Mouse (Mus musculus) embryonic facial prominence, embryonic 10.5 days (tissue): ENCODE results near the gene Clstn1. TPM values are rescaled to one million over a fixed set of nuclear protein-coding genes. Genes with fewer than 3 reads are reported as not detected.

Source experiments
- DNase-seq: peaks from one replicate; pipeline ENCODE4 v3.0.0-alpha.2; 2017; ENCODE audit warnings: low spot score
- H3K27ac ChIP-seq: fragments of 300-500 bp; sonication (generic); replicated peaks from 2 replicates; pipeline ENCODE4 v1.5.1; 2016; ENCODE audit warnings: mild to moderate bottlenecking
- H3K27me3 ChIP-seq: fragments of 300-500 bp; sonication (generic); replicated peaks from 2 replicates; pipeline ENCODE4 v1.6.1; 2016; ENCODE audit warnings: low read depth, mild to moderate bottlenecking; ENCODE audit not compliant: poor library complexity, severe bottlenecking
- H3K36me3 ChIP-seq: fragments of 300-500 bp; sonication (generic); replicated peaks from 2 replicates; pipeline ENCODE4 v1.6.1; 2016; ENCODE audit warnings: mild to moderate bottlenecking, moderate library complexity
- H3K4me1 ChIP-seq: fragments of 300-500 bp; sonication (generic); 2 replicates; pipeline ENCODE4 v1.6.1; 2016
- H3K4me3 ChIP-seq: fragments of 300-500 bp; sonication (generic); 2 replicates; pipeline ENCODE4 v1.5.1; 2016; ENCODE audit warnings: mild to moderate bottlenecking, moderate library complexity
- H3K9me3 ChIP-seq: fragments of 300-500 bp; sonication (generic); 2 replicates; pipeline ENCODE4 v1.6.1; 2016; ENCODE audit warnings: mild to moderate bottlenecking
- WGBS: fragments of 180-500 bp; shearing (Covaris S2); methylation state at CpG from one replicate; pipeline ENCODE4 v1.1.7; 2016; 5-methylcytosine and 5-hydroxymethylcytosine counted together
- polyA plus RNA-seq: library from polyadenylated mRNA; unstranded; fragments of >200 nt; fragmentation: Nextera tagmentation; extraction: Ambion mirVana; gene quantifications from 2 replicates; pipeline ENCODE4 v1.2.1, GENCODE M21; 2016

Gene Clstn1
- polyA plus RNA-seq, 1 experiment from 2014 or later, result 39.6 TPM

GRCm38 (mm10) chr4:149628372-149628771 is 42.1 kb downstream of the Clstn1 start:
- WGBS, result 77% methylated on average over 10 of the region's 10 CpGs
- H3K9me3 ChIP-seq, result no peaks in the 10 kb centered on the region
- H3K27ac ChIP-seq, result no peak overlapping the region
- H3K4me3 ChIP-seq, result no peak overlapping the region
- H3K36me3 ChIP-seq, result peaks cover 47% of the 10 kb centered on the region
- peak; percentile 58 for DNase-seq
- no peaks in the 10 kb centered on the region for H3K27me3 ChIP-seq
- H3K4me1 ChIP-seq, result peaks cover 10% of the 10 kb centered on the region

- H3K27me3 ChIP-seq, result no peaks in the 10 kb centered on the region
- H3K4me1 ChIP-seq, result peaks cover 10% of the 10 kb centered on the region
- H3K4me3 ChIP-seq, result no peak overlapping the region
- H3K27ac ChIP-seq, result no peak overlapping the region
- H3K36me3 ChIP-seq, result peaks cover 48% of the 10 kb centered on the region
- no peak for DNase-seq
- H3K9me3 ChIP-seq, result no peaks in the 10 kb centered on the region
- WGBS, result 89% methylated on average over 9 of the region's 9 CpGs
Observed at GRCm38 (mm10) chr4:149628810-149629209, 42.5 kb downstream of the Clstn1 start.

DNA sequence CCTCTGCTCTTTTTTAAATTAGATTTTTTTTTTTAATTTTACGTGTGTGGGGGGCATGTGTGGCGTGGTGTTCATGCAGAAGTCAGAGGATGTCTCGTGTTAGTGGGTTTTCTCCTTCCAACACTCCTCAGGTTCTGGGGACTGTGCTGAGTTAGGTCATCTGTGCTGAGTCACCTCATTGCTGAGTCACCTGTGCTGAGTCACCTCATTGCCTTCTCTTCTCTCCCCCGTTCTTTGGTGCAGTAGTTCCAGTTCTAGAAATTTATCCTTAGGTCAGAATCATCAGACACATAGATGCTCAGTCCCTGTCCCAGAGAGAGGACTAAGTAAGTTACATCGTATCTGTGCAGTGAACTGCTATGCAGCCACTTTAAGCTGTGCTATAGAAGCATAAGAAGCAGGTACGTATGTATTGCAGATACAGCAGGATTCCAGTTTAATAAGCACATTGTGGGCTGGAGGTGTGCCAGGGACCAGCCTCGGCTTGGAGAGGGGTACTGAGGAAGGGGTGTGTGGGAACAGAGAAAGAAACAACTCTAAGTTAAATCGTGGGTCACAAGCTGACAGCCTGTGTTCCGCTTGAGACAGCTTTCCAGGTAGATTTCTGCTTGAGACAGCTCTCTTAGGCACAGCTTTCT is 46.5 kb downstream of the Clstn1 start:
- Histone ChIP-seq H3K36me3 (peaks cover 84% of the 10 kb centered on the region), H3K4me1 (no peaks in the 10 kb centered on the region), H3K27ac (no peak overlapping the region), H3K27me3 (no peaks in the 10 kb centered on the region), H3K4me3 (no peak overlapping the region), H3K9me3 (no peaks in the 10 kb centered on the region)
- 91% methylated on average over 9 of the region's 9 CpGs for WGBS
- no peak for DNase-seq

DNA sequence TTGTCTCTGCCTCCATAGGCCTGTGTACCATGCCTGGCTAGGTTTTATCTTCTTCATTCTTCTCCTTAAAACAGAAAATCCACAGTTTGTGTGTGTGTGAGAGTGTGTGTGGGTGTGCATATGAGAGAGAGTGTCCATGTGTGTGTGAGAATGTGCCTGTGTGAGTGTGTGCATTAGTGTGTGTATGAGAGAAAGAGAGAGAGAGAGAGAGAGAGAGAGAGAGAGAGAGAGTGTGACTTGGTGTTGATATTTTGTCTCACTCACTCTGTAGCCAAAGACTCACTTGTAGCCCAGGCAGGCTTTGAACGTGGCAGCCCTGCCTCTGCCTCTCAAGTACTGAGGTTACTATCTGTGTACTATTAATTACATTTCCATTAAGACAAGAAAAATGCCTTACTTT is 47.9 kb downstream of the Clstn1 start:
- DNase-seq, result no peak
- no peaks in the 10 kb centered on the region for H3K9me3 ChIP-seq
- H3K27me3 ChIP-seq, result no peaks in the 10 kb centered on the region
- no peaks in the 10 kb centered on the region for H3K4me1 ChIP-seq
- peaks cover 96% of the 10 kb centered on the region for H3K36me3 ChIP-seq
- no peak overlapping the region for H3K27ac ChIP-seq
- H3K4me3 ChIP-seq, result no peak overlapping the region
- WGBS, result 89% methylated on average over 1 of the region's 1 CpGs

DNA sequence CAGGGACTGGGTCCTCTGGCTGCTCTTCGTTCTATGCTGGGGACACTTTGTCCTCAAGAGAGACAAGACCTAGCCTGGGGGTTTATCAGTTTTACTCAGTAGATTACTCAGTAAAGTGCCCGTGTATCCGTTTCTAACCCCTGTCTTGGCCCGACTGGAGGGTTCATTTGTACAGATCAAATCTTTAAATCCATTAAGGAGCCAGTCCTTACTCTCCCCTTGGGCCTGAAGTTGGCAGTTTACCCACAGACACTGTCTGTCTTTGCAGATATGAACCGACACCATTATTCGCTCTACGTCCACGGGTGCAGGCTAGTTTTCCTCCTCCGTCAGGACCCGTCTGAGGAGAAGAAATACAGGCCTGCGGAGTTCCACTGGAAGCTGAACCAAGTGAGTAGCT is 48.7 kb downstream of the Clstn1 start:
- Histone ChIP-seq H3K4me3 (no peak overlapping the region), H3K4me1 (no peaks in the 10 kb centered on the region), H3K27me3 (no peaks in the 10 kb centered on the region), H3K36me3 (peaks cover 98% of the 10 kb centered on the region), H3K9me3 (no peaks in the 10 kb centered on the region), H3K27ac (no peak overlapping the region)
- 91% methylated on average over 11 of the region's 11 CpGs for WGBS
- no peak for DNase-seq

DNA sequence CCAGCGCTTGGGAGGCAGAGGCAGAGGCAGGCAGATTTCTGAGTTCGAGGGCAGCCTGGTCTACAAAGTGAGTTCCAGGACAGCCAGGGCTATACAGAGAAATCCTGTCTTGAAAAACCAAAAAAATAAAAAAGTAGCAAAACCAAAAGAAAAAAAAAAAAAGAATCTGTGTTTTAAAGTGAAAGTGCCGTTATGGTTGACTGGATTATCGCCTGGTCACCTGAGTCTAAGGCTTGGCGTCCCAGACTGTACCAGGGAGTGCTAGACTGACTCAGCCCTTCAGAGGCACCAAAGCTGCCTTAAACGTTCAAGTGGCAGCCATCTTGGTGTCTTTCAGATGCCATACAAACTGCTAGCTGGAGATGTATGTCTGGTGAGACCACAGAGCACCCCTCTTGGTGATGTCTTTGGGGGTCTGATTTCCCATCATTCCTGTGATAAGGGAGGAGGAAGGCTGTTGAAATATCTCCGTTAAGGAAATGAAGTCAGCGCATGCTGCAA is 49.7 kb downstream of the Clstn1 start:
- H3K27ac ChIP-seq, result no peak overlapping the region
- WGBS, result 93% methylated on average over 8 of the region's 8 CpGs
- H3K27me3 ChIP-seq, result no peaks in the 10 kb centered on the region
- peaks cover 5% of the 10 kb centered on the region for H3K4me1 ChIP-seq
- no peak for DNase-seq
- no peaks in the 10 kb centered on the region for H3K9me3 ChIP-seq
- peaks cover 98% of the 10 kb centered on the region for H3K36me3 ChIP-seq
- no peak overlapping the region for H3K4me3 ChIP-seq

- peaks cover 98% of the 10 kb centered on the region for H3K36me3 ChIP-seq
- no peak for DNase-seq
- H3K27me3 ChIP-seq, result no peaks in the 10 kb centered on the region
- no peak overlapping the region for H3K4me3 ChIP-seq
- no peaks in the 10 kb centered on the region for H3K9me3 ChIP-seq
- 93% methylated on average over 7 of the region's 7 CpGs for WGBS
- H3K27ac ChIP-seq, result no peak overlapping the region
- H3K4me1 ChIP-seq, result peaks cover 18% of the 10 kb centered on the region
Observed at GRCm38 (mm10) chr4:149637942-149638341, 51.7 kb downstream of the Clstn1 start.

DNA sequence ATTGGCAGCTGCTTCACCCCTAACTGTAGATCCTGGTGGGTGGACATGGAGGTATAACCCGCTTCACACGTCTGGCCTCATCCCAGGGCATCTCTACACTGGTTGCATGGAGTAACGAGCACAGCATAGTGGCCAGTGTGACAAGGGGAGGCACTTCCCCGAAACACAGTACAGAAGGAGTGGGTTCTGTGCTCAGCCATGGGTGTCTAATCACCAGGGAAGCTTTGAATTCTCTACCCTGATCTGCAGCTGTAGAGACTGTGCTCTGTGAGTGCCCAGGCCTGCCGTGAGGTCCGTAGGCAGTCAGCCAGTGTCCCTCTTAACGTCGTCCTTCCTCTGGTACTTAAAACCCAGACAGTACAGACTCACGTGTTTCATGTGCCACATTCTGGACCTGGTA is 54.6 kb downstream of the Clstn1 start:
- H3K27me3 ChIP-seq, result no peaks in the 10 kb centered on the region
- H3K4me1 ChIP-seq, result peaks cover 18% of the 10 kb centered on the region
- peak overlapping the region; percentile 25; the same call in 1 of the 2 replicates for H3K27ac ChIP-seq
- WGBS, result 79% methylated on average over 9 of the region's 9 CpGs
- no peaks in the 10 kb centered on the region for H3K9me3 ChIP-seq
- peaks cover 98% of the 10 kb centered on the region for H3K36me3 ChIP-seq
- DNase-seq, result no peak
- no peak overlapping the region for H3K4me3 ChIP-seq

- peak; percentile 29 for DNase-seq
- Histone ChIP-seq H3K4me1 (peaks cover 18% of the 10 kb centered on the region), H3K27ac (no peak overlapping the region), H3K27me3 (no peaks in the 10 kb centered on the region), H3K9me3 (no peaks in the 10 kb centered on the region), H3K4me3 (no peak overlapping the region), H3K36me3 (peaks cover 98% of the 10 kb centered on the region)
- 57% methylated on average over 8 of the region's 8 CpGs for WGBS
Observed at GRCm38 (mm10) chr4:149641400-149641799, 55.1 kb downstream of the Clstn1 start.

DNA sequence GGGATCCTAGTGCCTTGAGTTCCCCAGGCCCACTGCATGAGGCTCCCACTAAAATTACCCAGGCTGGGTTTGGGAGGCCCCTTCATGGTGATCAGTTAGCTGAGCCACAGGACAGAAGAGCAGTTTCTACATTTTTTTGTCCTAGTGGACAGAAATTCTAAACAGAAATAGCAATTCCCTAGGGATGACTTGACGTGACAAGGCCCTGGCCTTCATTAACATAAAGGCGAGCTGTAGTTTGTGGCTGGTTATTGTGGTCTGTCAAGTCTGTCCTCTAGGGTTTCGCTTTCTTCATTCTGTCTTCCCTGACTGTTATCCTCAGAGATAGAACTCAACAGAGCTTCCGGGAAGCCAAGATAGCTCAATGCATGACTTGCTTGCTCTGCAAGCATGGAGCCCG is 55.7 kb downstream of the Clstn1 start:
- Histone ChIP-seq H3K27me3 (no peaks in the 10 kb centered on the region), H3K9me3 (no peaks in the 10 kb centered on the region), H3K36me3 (peaks cover 98% of the 10 kb centered on the region), H3K4me3 (no peak overlapping the region), H3K27ac (no peak overlapping the region; the same call in 1 of the 2 replicates), H3K4me1 (peaks cover 18% of the 10 kb centered on the region)
- WGBS, result 76% methylated on average over 5 of the region's 5 CpGs
- no peak for DNase-seq

DNA sequence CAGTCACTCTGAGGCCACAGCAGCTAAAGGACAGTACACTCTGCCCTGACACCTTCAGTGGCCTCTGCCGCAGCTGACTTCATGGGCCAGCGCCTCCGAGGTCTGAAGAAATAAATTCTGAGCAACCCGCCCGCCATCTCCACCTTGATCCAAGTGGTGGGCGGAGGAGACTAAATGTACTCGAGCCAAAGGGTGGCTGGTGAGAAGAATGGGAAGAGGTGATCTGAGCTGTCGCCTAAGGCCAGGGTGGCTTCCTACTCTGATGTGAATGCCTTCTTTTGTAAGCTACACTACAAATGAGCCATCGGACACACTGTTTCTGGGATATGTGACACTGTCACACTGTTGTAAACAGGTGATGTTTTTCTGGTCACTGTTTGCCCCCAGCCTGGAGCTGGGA is 59.5 kb downstream of the Clstn1 start:
- WGBS, result 93% methylated on average over 9 of the region's 9 CpGs
- Histone ChIP-seq H3K9me3 (no peaks in the 10 kb centered on the region), H3K27me3 (no peaks in the 10 kb centered on the region), H3K27ac (no peak overlapping the region), H3K36me3 (peaks cover 100% of the 10 kb centered on the region), H3K4me3 (no peak overlapping the region), H3K4me1 (peaks cover 20% of the 10 kb centered on the region)
- DNase-seq, result no peak

GRCm38 (mm10) chr4:149648031-149648805 is 62.0 kb downstream of the Clstn1 start:
- Histone ChIP-seq H3K27ac (no peak overlapping the region), H3K9me3 (0 out of 2 replicates have a peak, but pooled peaks cover 2% of the 10 kb centered on the region), H3K4me1 (0 out of 2 replicates have a peak, but pooled peaks cover 5% of the 10 kb centered on the region), H3K36me3 (peaks cover 100% of the 10 kb centered on the region), H3K4me3 (no peak overlapping the region), H3K27me3 (no peaks in the 10 kb centered on the region)
- no peak for DNase-seq
- 90% methylated on average over 20 of the region's 20 CpGs for WGBS
